Mouse (Mus musculus) adrenal gland, postnatal 4 days (tissue): ENCODE results near the gene Prss22. TPM values are rescaled to one million over a fixed set of nuclear protein-coding genes. Genes with fewer than 3 reads are reported as not detected.
"Not testable (repeated sequence)": the region's sequence is repeated elsewhere in the genome, so short reads cannot be mapped to it uniquely, and the experiment has no call there.

ENCODE experiments used
- DNase-seq, 2 experiments: peaks; one replicate each; pipeline ENCODE4 v3.0.0; 2021 to 2022; ENCODE audit warnings: low spot score in 2 of 2, mixed read lengths in 2 of 2
- microRNA-seq: library from miRNA; unstranded; fragments of <30 nt; microRNA quantifications from one replicate; pipeline ENCODE4 v1.2.0, GENCODE M21; 2021
- total RNA-seq, 2 experiments: library from RNA; stranded (reverse); gene quantifications; 2 replicates each; pipeline ENCODE4 v1.2.3; 2021

The Prss22 gene
- total RNA-seq, 2 experiments from 2014 or later: not detected

DNA sequence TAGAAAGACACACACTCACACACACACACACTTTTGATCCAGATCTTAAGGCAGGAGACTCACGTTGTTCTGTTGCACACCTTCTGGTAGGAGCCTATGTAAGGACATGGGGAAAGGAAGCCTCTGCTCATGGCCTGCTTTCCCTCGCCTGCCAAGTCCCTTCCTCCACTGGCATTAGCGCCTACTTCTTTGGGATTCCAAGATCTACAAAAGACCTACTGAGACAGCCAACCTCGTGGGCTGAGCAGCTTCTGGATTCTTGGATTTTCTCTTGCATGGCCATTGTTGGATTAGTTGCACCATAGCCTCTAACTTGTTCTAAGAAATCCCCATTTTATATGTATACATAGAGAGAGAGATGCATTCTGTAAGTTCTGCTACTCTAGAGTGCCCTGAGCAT, 47.1 kb downstream of the Prss22 start:
- not testable (repeated sequence) for DNase-seq

DNA sequence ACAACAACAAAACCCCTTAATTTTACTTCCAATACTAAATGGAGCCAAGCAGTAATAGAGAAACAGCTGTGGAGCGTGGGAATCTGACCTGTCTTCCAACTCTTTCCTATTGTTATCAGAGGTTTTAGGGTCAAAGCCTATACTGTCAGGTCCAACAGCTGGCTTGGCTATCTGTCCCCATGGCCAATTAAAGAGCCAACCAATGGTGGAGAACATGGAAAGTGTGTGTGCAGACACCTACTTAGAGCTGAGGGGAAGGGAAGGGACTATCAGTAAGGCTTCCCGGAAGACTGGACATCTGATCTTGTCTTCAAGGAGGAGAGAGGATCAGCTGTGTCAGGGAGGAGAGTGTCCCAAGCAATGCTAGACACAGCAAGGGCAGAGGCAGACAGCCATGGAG, 48.8 kb downstream of the Prss22 start:
- no peak for DNase-seq

DNA sequence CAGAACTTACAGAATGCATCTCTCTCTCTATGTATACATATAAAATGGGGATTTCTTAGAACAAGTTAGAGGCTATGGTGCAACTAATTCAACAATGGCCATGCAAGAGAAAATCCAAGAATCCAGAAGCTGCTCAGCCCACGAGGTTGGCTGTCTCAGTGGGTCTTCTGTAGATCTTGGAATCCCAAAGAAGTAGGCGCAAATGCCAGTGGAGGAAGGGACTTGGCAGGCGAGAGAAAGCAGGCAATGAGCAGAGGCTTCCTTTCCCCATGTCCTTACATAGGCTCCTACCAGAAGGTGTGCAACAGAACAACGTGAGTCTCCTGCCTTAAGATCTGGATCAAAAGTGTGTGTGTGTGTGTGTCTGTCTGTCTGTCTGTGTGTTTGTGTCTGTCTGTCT, 50.4 kb downstream of the Prss22 start:
- DNase-seq: not testable (repeated sequence)

Small RNA genes lying within 50 kb of the gene (microRNA-seq; reads per million reads assigned to microRNA genes)
- not detected for gene Gm27700

Other genes with a start within 250 kb of the Prss22 start
- gene Flywch1, start 226.5 kb downstream of the Prss22 start, total RNA-seq: 10 to 100 TPM; 60.9 to 62.4 TPM
- 10 to 100 TPM; 14.0 to 14.4 TPM for gene Flywch2, start 212.0 kb downstream of the Prss22 start, total RNA-seq
- gene Srrm2, start 207.6 kb downstream of the Prss22 start, total RNA-seq: 100 to 1,000 TPM; 855 to 927 TPM
- gene Elob, start 169.0 kb downstream of the Prss22 start, total RNA-seq: 100 to 1,000 TPM; 364 to 381 TPM
- gene Prss33, start 162.0 kb downstream of the Prss22 start, total RNA-seq: not detected
- not detected for gene Prss32, start 154.2 kb downstream of the Prss22 start, total RNA-seq
- 1 to 10 TPM; 1.6 to 1.9 TPM for gene Prss41, start 153.9 kb downstream of the Prss22 start, total RNA-seq
- gene Prss21, start 130.0 kb downstream of the Prss22 start, total RNA-seq: not detected
- not detected for gene Dcpp1, start 117.2 kb downstream of the Prss22 start, total RNA-seq
- gene Dcpp2, start 117.2 kb downstream of the Prss22 start, total RNA-seq: not detected
- gene Dcpp3, start 80.6 kb downstream of the Prss22 start, total RNA-seq: not detected
- not detected for gene Sbp, start 56.4 kb downstream of the Prss22 start, total RNA-seq
- not detected for gene Sbpl, start 42.8 kb downstream of the Prss22 start, total RNA-seq
- gene Prss30, start 17.5 kb downstream of the Prss22 start, total RNA-seq: not detected
- not detected for gene Prss27, start 40.0 kb upstream of the Prss22 start, total RNA-seq
- 10 to 100 TPM; 34.4 to 34.5 TPM for gene Kctd5, start 75.4 kb upstream of the Prss22 start, total RNA-seq
- 10 to 100 TPM; 51.0 to 51.8 TPM for gene Pdpk1, start 152.8 kb upstream of the Prss22 start, total RNA-seq
- gene Amdhd2, start 165.7 kb upstream of the Prss22 start, total RNA-seq: 10 to 100 TPM; 44.9 to 46.8 TPM
- gene Atp6v0c, start 171.6 kb upstream of the Prss22 start, total RNA-seq: 100 to 1,000 TPM; 344 to 347 TPM
- 10 to 100 TPM; 13.7 to 15.9 TPM for gene Tbc1d24, start 207.5 kb upstream of the Prss22 start, total RNA-seq
- gene Ntn3, start 211.4 kb upstream of the Prss22 start, total RNA-seq: 1 to 10 TPM; 7.6 to 8.2 TPM
- gene Tedc2, start 222.8 kb upstream of the Prss22 start, total RNA-seq: 10 to 100 TPM; 13.8 to 17.6 TPM